Mouse (Mus musculus): ENCODE measurements around the gene Dlg1.
"Not testable (repeated sequence)": the region's sequence is repeated elsewhere in the genome, so short reads cannot be mapped to it uniquely, and the experiment has no call there.

The Dlg1 gene

GRCm38 (mm10) chr16:31657502-31657901, 5.7 kb upstream of the Dlg1 start:
- no peak for DNase-seq

GRCm38 (mm10) chr16:31658539-31659334, 4.5 kb upstream of the Dlg1 start:
- peak; percentile 88 for DNase-seq

GRCm38 (mm10) chr16:31659453-31659852, 3.8 kb upstream of the Dlg1 start:
- no peak for DNase-seq

GRCm38 (mm10) chr16:31662556-31663378, 476 bp upstream of the Dlg1 start:
- no peak for DNase-seq

GRCm38 (mm10) chr16:31664287-31664597, 999 bp downstream of the Dlg1 start:
- peak; percentile 68 for DNase-seq

- no peak for DNase-seq
These were observed 9.0 kb downstream of the Dlg1 start for GRCm38 (mm10) chr16:31672202-31672601.

GRCm38 (mm10) chr16:31677463-31677862, 14.2 kb downstream of the Dlg1 start:
- no peak for DNase-seq

- DNase-seq, result no peak
These were observed 19.0 kb downstream of the Dlg1 start for GRCm38 (mm10) chr16:31682291-31682690.

- DNase-seq, result no peak
These were observed 20.6 kb downstream of the Dlg1 start for GRCm38 (mm10) chr16:31683670-31684430.

GRCm38 (mm10) chr16:31684771-31685170, 21.5 kb downstream of the Dlg1 start:
- no peak for DNase-seq

GRCm38 (mm10) chr16:31687766-31688165, 24.5 kb downstream of the Dlg1 start:
- no peak for DNase-seq

- no peak for DNase-seq
These were observed 32.2 kb downstream of the Dlg1 start for GRCm38 (mm10) chr16:31695286-31696020.

- DNase-seq, result no peak
These were observed 33.1 kb downstream of the Dlg1 start for GRCm38 (mm10) chr16:31696367-31696766.

- no peak for DNase-seq
These were observed 34.1 kb downstream of the Dlg1 start for GRCm38 (mm10) chr16:31697341-31697740.

GRCm38 (mm10) chr16:31705213-31705612, 42.0 kb downstream of the Dlg1 start:
- no peak for DNase-seq

- DNase-seq, result no peak
These were observed 42.7 kb downstream of the Dlg1 start for GRCm38 (mm10) chr16:31705904-31706303.

GRCm38 (mm10) chr16:31707326-31707725, 44.1 kb downstream of the Dlg1 start:
- no peak for DNase-seq

- DNase-seq, result no peak
These were observed 59.7 kb downstream of the Dlg1 start for GRCm38 (mm10) chr16:31722991-31723390.

- DNase-seq, result no peak
These were observed 60.9 kb downstream of the Dlg1 start for GRCm38 (mm10) chr16:31724121-31724520.

- no peak for DNase-seq
These were observed 61.6 kb downstream of the Dlg1 start for GRCm38 (mm10) chr16:31724818-31725217.

GRCm38 (mm10) chr16:31730971-31731370, 67.7 kb downstream of the Dlg1 start:
- DNase-seq, result not testable (repeated sequence)

- DNase-seq, result no peak
These were observed 73.8 kb downstream of the Dlg1 start for GRCm38 (mm10) chr16:31737081-31737480.

GRCm38 (mm10) chr16:31737761-31738160, 74.5 kb downstream of the Dlg1 start:
- DNase-seq, result no peak

Measured in cerebellum, adult 11-12 months (tissue).